Mouse (Mus musculus): ENCODE measurements around the gene Akap2. TPM values are rescaled to one million over a fixed set of nuclear protein-coding genes. Genes with fewer than 3 reads are reported as not detected.
A peak's percentile ranks its signal among the peaks of the same experiment; 100 is the strongest.

Akap2 gene
- polyA plus RNA-seq, 1 experiment from 2014 or later = 37.6 TPM

GRCm38 (mm10) chr4:57755085-57755484 lies 37.6 kb downstream of the Akap2 start:
- no peak for DNase-seq (ENCODE audit: low spot score)

GRCm38 (mm10) chr4:57757997-57758396 lies 40.5 kb downstream of the Akap2 start:
- DNase-seq (ENCODE audit: low spot score) = no peak

- DNase-seq (ENCODE audit: low spot score) = no peak
Observed at GRCm38 (mm10) chr4:57762424-57762823, 45.0 kb downstream of the Akap2 start.

GRCm38 (mm10) chr4:57764392-57764791 lies 46.9 kb downstream of the Akap2 start:
- DNase-seq (ENCODE audit: low spot score) = no peak

GRCm38 (mm10) chr4:57764926-57765325 lies 47.5 kb downstream of the Akap2 start:
- DNase-seq (ENCODE audit: low spot score) = no peak

- no peak for DNase-seq (ENCODE audit: low spot score)
Observed at GRCm38 (mm10) chr4:57765806-57766205, 48.3 kb downstream of the Akap2 start.

- no peak for DNase-seq (ENCODE audit: low spot score)
Observed at GRCm38 (mm10) chr4:57769007-57769406, 51.5 kb downstream of the Akap2 start.

GRCm38 (mm10) chr4:57770185-57770823 lies 52.8 kb downstream of the Akap2 start:
- DNase-seq (ENCODE audit: low spot score) = no peak

GRCm38 (mm10) chr4:57771558-57772219 lies 54.2 kb downstream of the Akap2 start:
- no peak for DNase-seq (ENCODE audit: low spot score)

- DNase-seq (ENCODE audit: low spot score) = no peak
Observed at GRCm38 (mm10) chr4:57772851-57773510, 55.5 kb downstream of the Akap2 start.

GRCm38 (mm10) chr4:57774517-57774916 lies 57.1 kb downstream of the Akap2 start:
- DNase-seq (ENCODE audit: low spot score) = no peak

- no peak for DNase-seq (ENCODE audit: low spot score)
Observed at GRCm38 (mm10) chr4:57775582-57775981, 58.1 kb downstream of the Akap2 start.

- no peak for DNase-seq (ENCODE audit: low spot score)
Observed at GRCm38 (mm10) chr4:57780403-57780802, 62.9 kb downstream of the Akap2 start.

- DNase-seq (ENCODE audit: low spot score) = no peak
Observed at GRCm38 (mm10) chr4:57780833-57781641, 63.6 kb downstream of the Akap2 start.

GRCm38 (mm10) chr4:57781994-57782393 lies 64.5 kb downstream of the Akap2 start:
- peak; percentile 80 for DNase-seq (ENCODE audit: low spot score)

- peak; percentile 37 for DNase-seq (ENCODE audit: low spot score)
Observed at GRCm38 (mm10) chr4:57782549-57783390, 65.3 kb downstream of the Akap2 start.

GRCm38 (mm10) chr4:57783391-57783770 lies 65.9 kb downstream of the Akap2 start:
- peak; percentile 42 for DNase-seq (ENCODE audit: low spot score)

- DNase-seq (ENCODE audit: low spot score) = no peak
Observed at GRCm38 (mm10) chr4:57783853-57784600, 66.6 kb downstream of the Akap2 start.

GRCm38 (mm10) chr4:57788709-57789108 lies 71.3 kb downstream of the Akap2 start:
- peak; percentile 52 for DNase-seq (ENCODE audit: low spot score)

GRCm38 (mm10) chr4:57789118-57789517 lies 71.7 kb downstream of the Akap2 start:
- DNase-seq (ENCODE audit: low spot score) = no peak

All from thymus, postnatal 0 days (tissue).